20 mouse cellular contexts compared by ENCODE assay signal in the genomic region with DNA sequence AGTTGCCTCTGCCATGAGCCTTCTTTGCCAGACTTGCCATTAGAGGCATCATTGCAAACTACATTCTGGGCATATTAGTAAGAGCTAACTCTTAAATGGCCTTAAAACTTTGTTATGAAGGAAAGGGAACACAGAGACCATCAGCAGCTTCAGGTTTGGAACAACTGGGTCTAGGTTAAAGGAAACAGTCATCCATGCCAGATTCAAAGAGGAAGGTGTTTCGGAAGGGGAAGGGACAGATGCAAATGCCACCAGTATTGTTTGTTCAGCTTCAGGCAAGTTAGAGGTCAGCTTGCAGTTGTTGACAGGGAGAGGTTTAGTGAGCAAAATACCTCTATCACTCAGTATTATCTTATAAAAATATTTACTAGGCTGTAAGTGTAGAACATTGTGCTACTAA.
"Had no signal": no experiment of that assay in that cellular context is flagged by ENCODE, and none has a peak within 500 bp of the region (broad histone marks: within the 10 kb centered on the region; RNA-seq: fewer than 3 reads in every experiment).

No protein-coding gene starts in this region.

- DNase-seq: kidney, postnatal 25 days; layer of hippocampus, adult 9-11 months; liver, embryonic 13.5 days; lung, adult 2 months; lung, postnatal 14 days; lung, postnatal 4 days; right cerebral cortex, adult 18-20 months; right cerebral cortex, postnatal 14 days; right cerebral cortex, postnatal 4 days; thymus, adult 2 months; thymus, postnatal 14 days; thymus, postnatal 4 days had no signal

- H3K4me3 ChIP-seq: layer of hippocampus, adult 2 months; left cerebral cortex, adult 2 months; liver, embryonic 13.5 days; midbrain, embryonic 12.5 days; midbrain, embryonic 15.5 days; neural tube, embryonic 12.5 days; neural tube, embryonic 15.5 days had no signal

- H3K9me3 ChIP-seq: liver, embryonic 13.5 days; midbrain, embryonic 12.5 days; midbrain, embryonic 15.5 days; neural tube, embryonic 12.5 days; neural tube, embryonic 15.5 days had no signal

- H3K4me2 ChIP-seq: liver, embryonic 13.5 days; midbrain, embryonic 12.5 days; midbrain, embryonic 15.5 days; neural tube, embryonic 12.5 days; neural tube, embryonic 15.5 days had no signal

- ATAC-seq: midbrain, embryonic 15.5 days had no signal

- H3K4me1 ChIP-seq: liver, embryonic 13.5 days; midbrain, embryonic 12.5 days; midbrain, embryonic 15.5 days; neural tube, embryonic 12.5 days; neural tube, embryonic 15.5 days had no signal

- H3K27me3 ChIP-seq: liver, embryonic 13.5 days; midbrain, embryonic 12.5 days; midbrain, embryonic 15.5 days; neural tube, embryonic 12.5 days; neural tube, embryonic 15.5 days had no signal

- H3K9ac ChIP-seq: liver, embryonic 13.5 days; midbrain, embryonic 12.5 days; midbrain, embryonic 15.5 days; neural tube, embryonic 12.5 days; neural tube, embryonic 15.5 days had no signal

- H3K36me3 ChIP-seq: liver, embryonic 13.5 days; midbrain, embryonic 12.5 days; midbrain, embryonic 15.5 days; neural tube, embryonic 12.5 days; neural tube, embryonic 15.5 days had no signal

- H3K27ac ChIP-seq: kidney, postnatal 0 days; layer of hippocampus, adult 2 months; left cerebral cortex, adult 2 months; liver, embryonic 13.5 days; midbrain, embryonic 12.5 days; midbrain, embryonic 15.5 days; neural tube, embryonic 12.5 days; neural tube, embryonic 15.5 days; stomach, postnatal 0 days had no signal
